Mouse (Mus musculus): ENCODE measurements around the gene Crnkl1. TPM values are rescaled to one million over a fixed set of nuclear protein-coding genes. Genes with fewer than 3 reads are reported as not detected.
"Not testable (repeated sequence)": the region's sequence is repeated elsewhere in the genome, so short reads cannot be mapped to it uniquely, and the experiment has no call there.

Gene Crnkl1
- polyA plus RNA-seq, 1 experiment from 2014 or later, result 36.2 TPM

- WGBS, result under 1% methylated on average over 68 of the region's 68 CpGs
- peak; percentile 94 for ATAC-seq (replicated peaks; ENCODE audit: low FRiP score)
- Histone ChIP-seq H3K27me3 (replicated peaks; ENCODE audit: control insufficient read depth, insufficient read depth, low read length) (no peaks in the 10 kb centered on the region), H3K9ac (ENCODE audit: low read depth, low read length) (peak overlapping the region; percentile 90), H3K9me3 (ENCODE audit: control insufficient read depth, low read length) (no peaks in the 10 kb centered on the region), H3K36me3 (ENCODE audit: control insufficient read depth, insufficient read depth, low read length) (0 out of 2 replicates have a peak, but pooled peaks cover 3% of the 10 kb centered on the region), H3K4me3 (ENCODE audit: low read depth, low read length) (peak overlapping the region; percentile 94), H3K27ac (ENCODE audit: low read depth, low read length) (peak overlapping the region; percentile 86), H3K4me2 (peak overlapping the region; percentile 77), H3K4me1 (replicated peaks; ENCODE audit: control insufficient read depth, insufficient read depth, low read length) (peaks cover 13% of the 10 kb centered on the region)
- peak; percentile 87 for DNase-seq (ENCODE audit: low spot score)
These were observed 31.5 kb downstream of the Crnkl1 start for GRCm38 (mm10) chr2:145903061-145903901.

GRCm38 (mm10) chr2:145901861-145902260 lies 33.0 kb downstream of the Crnkl1 start, which contains the start of gene Naa20:
Gene Naa20 (plus strand): TSS chr2:145902099.
- Histone ChIP-seq H3K9me3 (ENCODE audit: control insufficient read depth, low read length) (no peaks in the 10 kb centered on the region), H3K27me3 (replicated peaks; ENCODE audit: control insufficient read depth, insufficient read depth, low read length) (no peaks in the 10 kb centered on the region), H3K4me3 (ENCODE audit: low read depth, low read length) (peak within 1 kb of the TSS; percentile 94), H3K36me3 (ENCODE audit: control insufficient read depth, insufficient read depth, low read length) (0 out of 2 replicates have a peak, but pooled peaks cover 3% of the 10 kb centered on the region), H3K4me2 (peak within 1 kb of the TSS; percentile 54), H3K27ac (ENCODE audit: low read depth, low read length) (no peak within 1 kb of the TSS), H3K9ac (ENCODE audit: low read depth, low read length) (no peak within 1 kb of the TSS), H3K4me1 (replicated peaks; ENCODE audit: control insufficient read depth, insufficient read depth, low read length) (peaks cover 13% of the 10 kb centered on the region)
- DNase-seq (ENCODE audit: low spot score) (no peak), ATAC-seq (replicated peaks; ENCODE audit: low FRiP score) (no peak)
- WGBS, result 85% methylated on average over 6 of the region's 6 CpGs

GRCm38 (mm10) chr2:145900318-145900717 lies 34.5 kb downstream of the Crnkl1 start:
- not testable (repeated sequence) for H3K27me3 ChIP-seq (replicated peaks; ENCODE audit: control insufficient read depth, insufficient read depth, low read length); H3K4me3 ChIP-seq (ENCODE audit: low read depth, low read length); ATAC-seq (replicated peaks; ENCODE audit: low FRiP score); H3K36me3 ChIP-seq (ENCODE audit: control insufficient read depth, insufficient read depth, low read length); H3K27ac ChIP-seq (ENCODE audit: low read depth, low read length); H3K9ac ChIP-seq (ENCODE audit: low read depth, low read length); DNase-seq (ENCODE audit: low spot score); H3K9me3 ChIP-seq (ENCODE audit: control insufficient read depth, low read length); H3K4me2 ChIP-seq
- H3K4me1 ChIP-seq (replicated peaks; ENCODE audit: control insufficient read depth, insufficient read depth, low read length), result peaks cover 11% of the 10 kb centered on the region
- WGBS, result 70% methylated on average over 7 of the region's 8 CpGs

- H3K4me3 ChIP-seq (ENCODE audit: low read depth, low read length), result no peak overlapping the region
- DNase-seq (ENCODE audit: low spot score) (no peak), ATAC-seq (replicated peaks; ENCODE audit: low FRiP score) (no peak)
- no peaks in the 10 kb centered on the region for H3K27me3 ChIP-seq (replicated peaks; ENCODE audit: control insufficient read depth, insufficient read depth, low read length)
- 79% methylated on average over 9 of the region's 9 CpGs for WGBS
- no peaks in the 10 kb centered on the region for H3K9me3 ChIP-seq (ENCODE audit: control insufficient read depth, low read length)
- H3K9ac ChIP-seq (ENCODE audit: low read depth, low read length), result no peak overlapping the region
- H3K4me2 ChIP-seq, result no peak overlapping the region
- no peaks in the 10 kb centered on the region for H3K36me3 ChIP-seq (ENCODE audit: control insufficient read depth, insufficient read depth, low read length)
- H3K27ac ChIP-seq (ENCODE audit: low read depth, low read length), result no peak overlapping the region
- no peaks in the 10 kb centered on the region for H3K4me1 ChIP-seq (replicated peaks; ENCODE audit: control insufficient read depth, insufficient read depth, low read length)
These were observed 36.7 kb downstream of the Crnkl1 start for GRCm38 (mm10) chr2:145898106-145898505.

- H3K4me3 ChIP-seq (ENCODE audit: low read depth, low read length), result no peak overlapping the region
- H3K9ac ChIP-seq (ENCODE audit: low read depth, low read length), result no peak overlapping the region
- H3K4me1 ChIP-seq (replicated peaks; ENCODE audit: control insufficient read depth, insufficient read depth, low read length), result no peaks in the 10 kb centered on the region
- H3K4me2 ChIP-seq, result no peak overlapping the region
- ATAC-seq (replicated peaks; ENCODE audit: low FRiP score) (no peak), DNase-seq (ENCODE audit: low spot score) (no peak)
- WGBS, result 96% methylated on average over 6 of the region's 6 CpGs
- no peaks in the 10 kb centered on the region for H3K27me3 ChIP-seq (replicated peaks; ENCODE audit: control insufficient read depth, insufficient read depth, low read length)
- H3K36me3 ChIP-seq (ENCODE audit: control insufficient read depth, insufficient read depth, low read length), result no peaks in the 10 kb centered on the region
- no peaks in the 10 kb centered on the region for H3K9me3 ChIP-seq (ENCODE audit: control insufficient read depth, low read length)
- no peak overlapping the region for H3K27ac ChIP-seq (ENCODE audit: low read depth, low read length)
These were observed 41.1 kb downstream of the Crnkl1 start for GRCm38 (mm10) chr2:145893756-145894155.

GRCm38 (mm10) chr2:145890571-145890970 lies 44.2 kb downstream of the Crnkl1 start:
- Histone ChIP-seq H3K36me3 (ENCODE audit: control insufficient read depth, insufficient read depth, low read length) (no peaks in the 10 kb centered on the region), H3K27ac (ENCODE audit: low read depth, low read length) (no peak overlapping the region), H3K9ac (ENCODE audit: low read depth, low read length) (no peak overlapping the region), H3K9me3 (ENCODE audit: control insufficient read depth, low read length) (no peaks in the 10 kb centered on the region), H3K27me3 (replicated peaks; ENCODE audit: control insufficient read depth, insufficient read depth, low read length) (no peaks in the 10 kb centered on the region), H3K4me3 (ENCODE audit: low read depth, low read length) (no peak overlapping the region), H3K4me1 (replicated peaks; ENCODE audit: control insufficient read depth, insufficient read depth, low read length) (no peaks in the 10 kb centered on the region), H3K4me2 (no peak overlapping the region)
- no peak for ATAC-seq (replicated peaks; ENCODE audit: low FRiP score)
- no peak for DNase-seq (ENCODE audit: low spot score)
- WGBS, result 85% methylated on average over 2 of the region's 2 CpGs

- 0 out of 2 replicates have a peak, but pooled peaks cover 3% of the 10 kb centered on the region for H3K4me1 ChIP-seq (replicated peaks; ENCODE audit: control insufficient read depth, insufficient read depth, low read length)
- no peak overlapping the region for H3K4me3 ChIP-seq (ENCODE audit: low read depth, low read length)
- no peak overlapping the region for H3K4me2 ChIP-seq
- 68% methylated on average over 6 of the region's 6 CpGs for WGBS
- H3K27ac ChIP-seq (ENCODE audit: low read depth, low read length), result peak overlapping the region; percentile 22; the same call in 1 of the 2 replicates
- no peaks in the 10 kb centered on the region for H3K9me3 ChIP-seq (ENCODE audit: control insufficient read depth, low read length)
- H3K36me3 ChIP-seq (ENCODE audit: control insufficient read depth, insufficient read depth, low read length), result no peaks in the 10 kb centered on the region
- DNase-seq (ENCODE audit: low spot score), result no peak
- ATAC-seq (replicated peaks; ENCODE audit: low FRiP score), result no peak
- no peaks in the 10 kb centered on the region for H3K27me3 ChIP-seq (replicated peaks; ENCODE audit: control insufficient read depth, insufficient read depth, low read length)
- H3K9ac ChIP-seq (ENCODE audit: low read depth, low read length), result no peak overlapping the region
These were observed 45.9 kb downstream of the Crnkl1 start for GRCm38 (mm10) chr2:145888766-145889480.

GRCm38 (mm10) chr2:145887937-145888765 lies 46.7 kb downstream of the Crnkl1 start:
- Histone ChIP-seq H3K27me3 (replicated peaks; ENCODE audit: control insufficient read depth, insufficient read depth, low read length) (no peaks in the 10 kb centered on the region), H3K4me3 (ENCODE audit: low read depth, low read length) (no peak overlapping the region), H3K27ac (ENCODE audit: low read depth, low read length) (peak overlapping the region; percentile 22; the same call in 1 of the 2 replicates), H3K9me3 (ENCODE audit: control insufficient read depth, low read length) (no peaks in the 10 kb centered on the region), H3K36me3 (ENCODE audit: control insufficient read depth, insufficient read depth, low read length) (no peaks in the 10 kb centered on the region), H3K4me1 (replicated peaks; ENCODE audit: control insufficient read depth, insufficient read depth, low read length) (peaks cover 3% of the 10 kb centered on the region; the same call in 1 of the 2 replicates), H3K4me2 (no peak overlapping the region), H3K9ac (ENCODE audit: low read depth, low read length) (no peak overlapping the region)
- ATAC-seq (replicated peaks; ENCODE audit: low FRiP score) (peak; percentile 47), DNase-seq (ENCODE audit: low spot score) (no peak)
- WGBS, result 58% methylated on average over 14 of the region's 14 CpGs
